In genomic region chr5:124355425-124355959, GRCm38 (mm10) we compare ENCODE assay signal across 8 mouse cellular contexts. TPM values are rescaled to one million over a fixed set of nuclear protein-coding genes. Genes with fewer than 3 reads are reported as not detected.
DNase-seq lines count a peak whose midpoint lies in the region; ATAC-seq and TF ChIP-seq lines count a peak whose summit lies in the region.

No protein-coding gene starts in this region.

- no peak overlapping the region for H3K27ac ChIP-seq in kidney, postnatal 0 days
- H3K27ac ChIP-seq in embryonic facial prominence, embryonic 10.5 days (replicated peaks) = peak overlapping the region; percentile 100; the same call in 1 of the 2 replicates
- no peak overlapping the region for H3K27ac ChIP-seq in hindbrain, embryonic 14.5 days
- H3K27ac ChIP-seq in midbrain, embryonic 15.5 days = no peak overlapping the region

- no peaks in the 10 kb centered on the region for H3K36me3 ChIP-seq in kidney, postnatal 0 days (ENCODE audit: insufficient read depth, low read length)
- H3K36me3 ChIP-seq in embryonic facial prominence, embryonic 10.5 days (replicated peaks) = peaks cover 18% of the 10 kb centered on the region
- H3K36me3 ChIP-seq in hindbrain, embryonic 14.5 days (replicated peaks; ENCODE audit: control insufficient read depth, insufficient read depth) = no peaks in the 10 kb centered on the region
- no peaks in the 10 kb centered on the region for H3K36me3 ChIP-seq in midbrain, embryonic 15.5 days (replicated peaks)

- no peaks in the 10 kb centered on the region for H3K27me3 ChIP-seq in kidney, postnatal 0 days (ENCODE audit: insufficient read depth, low read length)
- no peaks in the 10 kb centered on the region for H3K27me3 ChIP-seq in embryonic facial prominence, embryonic 10.5 days (replicated peaks; ENCODE audit: low read depth, poor library complexity, severe bottlenecking)
- H3K27me3 ChIP-seq in hindbrain, embryonic 14.5 days (ENCODE audit: control insufficient read depth, insufficient read depth, low read length) = no peaks in the 10 kb centered on the region
- H3K27me3 ChIP-seq in midbrain, embryonic 15.5 days (replicated peaks) = no peaks in the 10 kb centered on the region

- no peak for TF ChIP-seq CTCF in kidney, postnatal 0 days (IDR thresholded peaks at IDR 0.05; ENCODE audit: low read depth)

- H3K4me3 ChIP-seq in kidney, postnatal 0 days (replicated peaks; ENCODE audit: low read depth, low read length) = peak overlapping the region; percentile 96
- peak overlapping the region; percentile 96 for H3K4me3 ChIP-seq in embryonic facial prominence, embryonic 10.5 days
- peak overlapping the region; percentile 89 for H3K4me3 ChIP-seq in hindbrain, embryonic 14.5 days (replicated peaks; ENCODE audit: low read length)
- peak overlapping the region; percentile 93 for H3K4me3 ChIP-seq in midbrain, embryonic 15.5 days

- H3K4me2 ChIP-seq in kidney, postnatal 0 days (ENCODE audit: low read length) = peak overlapping the region; percentile 64
- peak overlapping the region; percentile 64 for H3K4me2 ChIP-seq in hindbrain, embryonic 14.5 days (replicated peaks)
- peak overlapping the region; percentile 78 for H3K4me2 ChIP-seq in midbrain, embryonic 15.5 days

- WGBS in kidney, postnatal 0 days = 3% methylated on average over 12 of the region's 12 CpGs
- WGBS in embryonic facial prominence, embryonic 10.5 days = 4% methylated on average over 12 of the region's 12 CpGs
- WGBS in hindbrain, embryonic 14.5 days = 2% methylated on average over 12 of the region's 12 CpGs
- WGBS in midbrain, embryonic 15.5 days = 1% methylated on average over 12 of the region's 12 CpGs

- H3K9me3 ChIP-seq in kidney, postnatal 0 days (replicated peaks; ENCODE audit: low read length) = no peaks in the 10 kb centered on the region
- no peaks in the 10 kb centered on the region for H3K9me3 ChIP-seq in embryonic facial prominence, embryonic 10.5 days
- H3K9me3 ChIP-seq in hindbrain, embryonic 14.5 days (ENCODE audit: control insufficient read depth, low read length) = no peaks in the 10 kb centered on the region
- H3K9me3 ChIP-seq in midbrain, embryonic 15.5 days = no peaks in the 10 kb centered on the region

- peaks cover 14% of the 10 kb centered on the region for H3K4me1 ChIP-seq in kidney, postnatal 0 days (replicated peaks; ENCODE audit: insufficient read depth, low read length)
- peaks cover 27% of the 10 kb centered on the region for H3K4me1 ChIP-seq in embryonic facial prominence, embryonic 10.5 days
- peaks cover 22% of the 10 kb centered on the region for H3K4me1 ChIP-seq in hindbrain, embryonic 14.5 days (replicated peaks; ENCODE audit: control insufficient read depth, insufficient read depth, low read length)
- peaks cover 31% of the 10 kb centered on the region for H3K4me1 ChIP-seq in midbrain, embryonic 15.5 days

- no peak for DNase-seq in kidney, postnatal 0 days (ENCODE audit: low spot score)
- DNase-seq in kidney, adult 11 months = no peak
- DNase-seq in embryonic facial prominence, embryonic 10.5 days (ENCODE audit: low spot score) = no peak
- no peak for DNase-seq in hindbrain, embryonic 14.5 days (ENCODE audit: low spot score)
- DNase-seq in layer of hippocampus, postnatal 14 days (ENCODE audit: low spot score in 2 of 2) = no peak
- no peak for DNase-seq in kidney, adult 9 months
- no peak for DNase-seq in frontal cortex, adult 2 months (ENCODE audit: extremely low spot score in 1 of 2, low spot score in 1 of 2)

- peak overlapping the region; percentile 99; the same call in 1 of the 2 replicates for H3K9ac ChIP-seq in kidney, postnatal 0 days (ENCODE audit: low read depth, low read length)
- peak overlapping the region; percentile 97; the same call in 1 of the 2 replicates for H3K9ac ChIP-seq in hindbrain, embryonic 14.5 days
- peak overlapping the region; percentile 42; the same call in 1 of the 2 replicates for H3K9ac ChIP-seq in midbrain, embryonic 15.5 days

- no peak for ATAC-seq in kidney, postnatal 0 days (replicated peaks; ENCODE audit: low FRiP score, low read depth)
- ATAC-seq in hindbrain, embryonic 14.5 days (ENCODE audit: low FRiP score) = no peak
- ATAC-seq in midbrain, embryonic 15.5 days (replicated peaks) = no peak

RNA-seq across cellular contexts. Expression of gene Cdk2ap1, which starts 7.4 kb away (rescaled TPM):
- polyA plus RNA-seq in kidney, postnatal 0 days (2015; fragmentation: Nextera tagmentation; extraction: Ambion mirVana) = 57.7 and 131 TPM in 2 replicates
- polyA plus RNA-seq in embryonic facial prominence, embryonic 10.5 days (2016; fragmentation: Nextera tagmentation; extraction: Ambion mirVana) = 72.0 and 78.0 TPM in 2 replicates
- 59.5 and 70.7 TPM in 2 replicates for polyA plus RNA-seq in hindbrain, embryonic 14.5 days (2014; fragmentation: Nextera tagmentation; extraction: Ambion mirVana)
- polyA plus RNA-seq in midbrain, embryonic 15.5 days (2015; fragmentation: Nextera tagmentation; extraction: Ambion mirVana) = 89.3 and 127 TPM in 2 replicates
- 10 to 100 TPM; 95.4 to 99.6 TPM for total RNA-seq in layer of hippocampus, postnatal 14 days (2021)
- polyA plus RNA-seq in frontal cortex, adult 2 months (2012; rRNA removed) = 182 and 239 TPM in 2 replicates

RNA-seq across cellular contexts. Expression of gene 2810006K23Rik, which starts 27.6 kb away (rescaled TPM):
- 12.0 and 13.9 TPM in 2 replicates for polyA plus RNA-seq in kidney, postnatal 0 days (2015; fragmentation: Nextera tagmentation; extraction: Ambion mirVana)
- polyA plus RNA-seq in embryonic facial prominence, embryonic 10.5 days (2016; fragmentation: Nextera tagmentation; extraction: Ambion mirVana) = 20.9 and 25.2 TPM in 2 replicates
- polyA plus RNA-seq in hindbrain, embryonic 14.5 days (2014; fragmentation: Nextera tagmentation; extraction: Ambion mirVana) = 9.4 and 10.2 TPM in 2 replicates
- 13.6 and 14.6 TPM in 2 replicates for polyA plus RNA-seq in midbrain, embryonic 15.5 days (2015; fragmentation: Nextera tagmentation; extraction: Ambion mirVana)
- total RNA-seq in layer of hippocampus, postnatal 14 days (2021) = 10 to 100 TPM; 13.8 to 15.8 TPM
- polyA plus RNA-seq in frontal cortex, adult 2 months (2012; rRNA removed) = 14.6 and 15.6 TPM in 2 replicates

RNA-seq across cellular contexts. Expression of gene Mphosph9, which starts 27.7 kb away (rescaled TPM):
- polyA plus RNA-seq in kidney, postnatal 0 days (2015; fragmentation: Nextera tagmentation; extraction: Ambion mirVana) = 5.2 and 6.0 TPM in 2 replicates
- 19.0 and 21.2 TPM in 2 replicates for polyA plus RNA-seq in embryonic facial prominence, embryonic 10.5 days (2016; fragmentation: Nextera tagmentation; extraction: Ambion mirVana)
- 10.1 and 12.6 TPM in 2 replicates for polyA plus RNA-seq in hindbrain, embryonic 14.5 days (2014; fragmentation: Nextera tagmentation; extraction: Ambion mirVana)
- polyA plus RNA-seq in midbrain, embryonic 15.5 days (2015; fragmentation: Nextera tagmentation; extraction: Ambion mirVana) = 14.2 and 14.8 TPM in 2 replicates
- 10 to 100 TPM; 15.0 to 17.8 TPM for total RNA-seq in layer of hippocampus, postnatal 14 days (2021)
- 21.1 and 21.7 TPM in 2 replicates for polyA plus RNA-seq in frontal cortex, adult 2 months (2012; rRNA removed)

Comparison
In these comparisons a context has a peak if more than half of its experiments do, and no peak if none do; other contexts are left out.
1. H3K9ac ChIP-seq: peak in every context shown above with its lines; median percentile 99 in kidney, postnatal 0 days; 97 in hindbrain, embryonic 14.5 days; 42 in midbrain, embryonic 15.5 days.